Mouse (Mus musculus) CH12.LX (cell line): Measurements from ENCODE around the gene Prg2. TPM values are rescaled to one million over a fixed set of nuclear protein-coding genes. Genes with fewer than 3 reads are reported as not detected.

Source experiments
- DNase-seq: peaks from one replicate; pipeline ENCODE4 v3.0.0-alpha.2; 2013; ENCODE audit errors: extremely low read depth
- H3K27ac ChIP-seq: 2 replicates; pipeline ENCODE4 v1.5.1; 2012; ENCODE audit warnings: low read depth, mild to moderate bottlenecking, control low read depth, moderate library complexity; ENCODE audit not compliant: insufficient read depth
- H3K27me3 ChIP-seq: replicated peaks from 2 replicates; pipeline ENCODE3; 2012; ENCODE audit warnings: inconsistent platforms
- H3K36me3 ChIP-seq, 2 experiments: replicated peaks in 1 of 2; 2 replicates each; pipeline versions ENCODE3 to v1.6.1; 2012; ENCODE audit warnings: inconsistent platforms in 1 of 2, low read length in 1 of 2, mild to moderate bottlenecking in 1 of 2, mixed read lengths in 1 of 2, moderate library complexity in 1 of 2; ENCODE audit not compliant: control insufficient read depth in 1 of 2, insufficient read depth in 1 of 2
- H3K4me1 ChIP-seq, 2 experiments: 2 replicates each; pipeline ENCODE4 v1.6.1; 2012; ENCODE audit warnings: inconsistent platforms in 1 of 2, moderate library complexity in 1 of 2; ENCODE audit not compliant: insufficient read depth in 2 of 2, control insufficient read depth in 1 of 2
- H3K4me2 ChIP-seq: 2 replicates; pipeline ENCODE4 v1.6.1; 2012; ENCODE audit warnings: low read depth, mild to moderate bottlenecking, control low read depth; ENCODE audit not compliant: poor library complexity, insufficient read depth, severe bottlenecking
- H3K4me3 ChIP-seq, 3 experiments: fragments of 150-350 bp in 1 of 3; sonication (generic) in 1 of 3; replicated peaks in 1 of 3; 2 replicates each; pipeline versions ENCODE3 to v1.5.1; 2011 to 2012; ENCODE audit warnings: low read depth in 2 of 3, low read length in 2 of 3, mild to moderate bottlenecking in 2 of 3, moderate library complexity in 2 of 3, control low read depth in 1 of 3, improper control_type of control experiment in 1 of 3, inconsistent platforms in 1 of 3, mixed read lengths in 1 of 3; ENCODE audit not compliant: poor library complexity in 1 of 3
- H3K79me2 ChIP-seq: replicated peaks from 2 replicates; pipeline ENCODE4 v1.6.1; 2012; ENCODE audit warnings: mild to moderate bottlenecking, moderate library complexity; ENCODE audit not compliant: control insufficient read depth, poor library complexity, insufficient read depth, severe bottlenecking; ENCODE audit errors: extremely low read depth
- H3K9ac ChIP-seq: 2 replicates; pipeline ENCODE4 v1.6.1; 2012; ENCODE audit warnings: low read depth, mild to moderate bottlenecking, control low read depth, moderate library complexity; ENCODE audit not compliant: insufficient read depth
- H3K9me3 ChIP-seq: replicated peaks from 2 replicates; pipeline ENCODE3; 2012; ENCODE audit warnings: low read length, inconsistent platforms, mixed read lengths
- CHD2 ChIP-seq: IDR thresholded peaks from 2 replicates; pipeline ENCODE4 v1.6.1; 2011; ENCODE audit warnings: low read length, improper control_type of control experiment
- E2F4 ChIP-seq: IDR thresholded peaks from 2 replicates; pipeline ENCODE4 v1.6.1; 2011; ENCODE audit warnings: low read depth, low read length, improper control_type of control experiment; ENCODE audit not compliant: insufficient replicate concordance
- ELF1 ChIP-seq: IDR thresholded peaks from 2 replicates; pipeline ENCODE4 v1.6.1; 2014; ENCODE audit warnings: low read depth, mild to moderate bottlenecking, inconsistent platforms, low read length, improper control_type of control experiment
- EP300 ChIP-seq: IDR thresholded peaks from 2 replicates; pipeline ENCODE4 v1.6.1; 2011; ENCODE audit warnings: low read length, improper control_type of control experiment
- HCFC1 ChIP-seq: IDR thresholded peaks from 2 replicates; pipeline ENCODE4 v1.6.1; 2012; ENCODE audit warnings: low read depth, mild to moderate bottlenecking, inconsistent platforms, low read length, improper control_type of control experiment
- IRF4 ChIP-seq: IDR thresholded peaks from 2 replicates; pipeline ENCODE4 v1.6.1; 2014; ENCODE audit warnings: low read depth, mild to moderate bottlenecking, inconsistent platforms, low read length, improper control_type of control experiment
- MAX ChIP-seq: IDR thresholded peaks from 2 replicates; pipeline ENCODE4 v1.6.1; 2011; ENCODE audit warnings: low read length, improper control_type of control experiment
- MAZ ChIP-seq: IDR thresholded peaks from 2 replicates; pipeline ENCODE4 v1.6.1; 2012; ENCODE audit warnings: low read depth, mild to moderate bottlenecking, inconsistent platforms, low read length, improper control_type of control experiment, moderate library complexity
- MYC ChIP-seq: IDR thresholded peaks from 2 replicates; pipeline ENCODE4 v1.6.1; 2011; ENCODE audit warnings: low read depth, mild to moderate bottlenecking, improper control_type of control experiment, low read length
- NELFE ChIP-seq: IDR thresholded peaks from 2 replicates; pipeline ENCODE4 v1.6.1; 2011; ENCODE audit warnings: low read depth, low read length, improper control_type of control experiment
- RAD21 ChIP-seq: IDR thresholded peaks from 2 replicates; pipeline ENCODE4 v1.6.1; 2011; ENCODE audit warnings: low read depth, mild to moderate bottlenecking, low read length, improper control_type of control experiment, moderate library complexity
- RCOR1 ChIP-seq: conservative IDR thresholded peaks from 2 replicates; pipeline ENCODE4 v1.6.1; 2012; ENCODE audit warnings: low read depth, mild to moderate bottlenecking, inconsistent platforms, low read length, improper control_type of control experiment
- SIN3A ChIP-seq: IDR thresholded peaks from 2 replicates; pipeline ENCODE4 v1.6.1; 2012; ENCODE audit warnings: low read length, improper control_type of control experiment, inconsistent platforms
- TBP ChIP-seq: conservative IDR thresholded peaks from 2 replicates; pipeline ENCODE4 v1.6.1; 2011; ENCODE audit warnings: low read depth, low read length, improper control_type of control experiment
- USF1 ChIP-seq: IDR thresholded peaks from 2 replicates; pipeline ENCODE4 v1.6.1; 2014; ENCODE audit warnings: low read depth, mild to moderate bottlenecking, inconsistent platforms, low read length, improper control_type of control experiment
- ZMIZ1 ChIP-seq: IDR thresholded peaks from 2 replicates; pipeline ENCODE4 v1.6.1; 2012; ENCODE audit warnings: low read depth, mild to moderate bottlenecking, inconsistent platforms, low read length, improper control_type of control experiment
- ZNF384 ChIP-seq: IDR thresholded peaks from 2 replicates; pipeline ENCODE4 v1.6.1; 2012; ENCODE audit warnings: low read depth, low read length, improper control_type of control experiment, inconsistent platforms
- dilution Hi-C: fragments of 300-500 bp; cut with MboI; formaldehyde crosslinking; loops from 2 replicates; pipeline ENCODE4 v1.14.3; 2020; ENCODE audit warnings: low sequenced_read_pairs; ENCODE audit not compliant: extremely low pct_unique_long_range_greater_than_20kb, extremely low pct_ligation_motif_present
- in situ Hi-C: fragments of 300-500 bp; cut with MboI; formaldehyde crosslinking; loops from 3 replicates; pipeline ENCODE4 v1.14.3; 2019; ENCODE audit warnings: low sequenced_read_pairs, low pct_ligation_motif_present, low pct_unique_long_range_greater_than_20kb, mixed read lengths
- polyA plus RNA-seq: library from polyadenylated mRNA; unstranded; fragments of >175 nt; gene quantifications from 2 replicates; pipeline ENCODE4 v1.2.1, GENCODE M21; 2012; ENCODE audit warnings: low read depth; ENCODE audit not compliant: insufficient read length
- total RNA-seq, 2 experiments: library from RNA; depleted of rRNA; stranded (reverse); fragments of 300-350 nt in 1 of 2; fragments of >200 nt in 1 of 2; gene quantifications; 2 replicates each; pipeline ENCODE4 v1.2.3; 2012 to 2014

The Prg2 gene
- total and polyA plus RNA-seq, 3 experiments, result 0.60 to 0.93 (median 0.81) TPM

DNA sequence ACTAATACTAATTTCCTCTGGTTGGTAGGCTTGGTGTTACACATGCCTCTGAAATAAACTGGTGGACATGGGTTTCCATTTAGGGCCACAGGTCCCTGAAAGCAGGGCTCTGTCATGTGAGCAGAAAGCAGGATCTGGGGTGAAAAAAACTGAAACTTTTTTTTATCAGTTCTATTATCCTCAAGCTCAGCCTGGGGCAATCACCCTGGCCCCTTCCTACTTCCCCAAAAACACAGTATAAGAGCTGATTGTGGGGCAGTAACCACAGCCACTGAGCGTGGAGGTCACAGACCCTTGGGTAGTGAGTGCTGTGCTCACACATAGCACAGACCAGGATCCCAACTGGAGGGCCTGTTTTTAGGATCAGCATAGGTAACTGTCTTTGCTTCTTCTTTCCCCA, 7.7 kb downstream of the Prg2 start, which contains the start of gene Prg3:
Prg3 (plus strand) TSS at position 286 of the 400 bp plus-strand sequence.
- Histone ChIP-seq H3K4me2 (no peak within 1 kb of the TSS), H3K79me2 (no peaks in the 10 kb centered on the region), H3K27me3 (peaks cover 5% of the 10 kb centered on the region), H3K4me3 (no peak within 1 kb of the TSS), H3K9me3 (no peaks in the 10 kb centered on the region), H3K9ac (no peak within 1 kb of the TSS), H3K4me1 (peaks cover 3 to 11% of the 10 kb centered on the region in 2 experiments; a peak in 3 of 4 replicates), H3K36me3 (no peaks in the 10 kb centered on the region), H3K27ac (no peak within 1 kb of the TSS)
- in situ Hi-C loops, result no loop called here
- dilution Hi-C loops, result no loop called here
- TF ChIP-seq ZNF384, result peak; percentile 15; the same call in 1 of the 2 replicates
- TF ChIP-seq ELF1, result no peak
- peak; percentile 34 for DNase-seq

DNA sequence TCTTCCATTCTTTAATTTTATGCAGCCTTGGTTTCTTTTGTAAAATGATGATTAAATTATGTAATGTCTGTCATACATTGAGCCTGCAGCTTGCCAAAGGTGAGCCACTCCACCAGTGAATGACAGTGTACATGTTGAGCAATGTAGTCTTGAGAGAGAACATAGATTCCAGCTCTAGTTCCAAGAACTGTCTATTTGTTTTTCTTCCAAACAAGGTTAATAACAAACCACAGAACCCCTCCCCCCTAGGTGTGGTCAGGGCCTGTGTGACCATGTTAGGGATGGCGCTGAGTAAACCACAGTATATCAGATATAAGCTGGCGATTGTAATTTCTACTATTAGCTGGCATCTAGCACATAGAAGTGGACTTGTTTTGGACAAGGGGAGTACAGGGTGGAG, 16.1 kb downstream of the Prg2 start:
- no peaks in the 10 kb centered on the region for H3K9me3 ChIP-seq
- H3K79me2 ChIP-seq, result no peaks in the 10 kb centered on the region
- H3K9ac ChIP-seq, result no peak overlapping the region
- H3K4me2 ChIP-seq, result no peak overlapping the region
- in situ Hi-C loops (no loop called here), dilution Hi-C loops (no loop called here)
- no peak for TF ChIP-seq SIN3A
- no peak for TF ChIP-seq USF1
- no peak for TF ChIP-seq CHD2
- no peak for TF ChIP-seq RCOR1
- no peak for TF ChIP-seq HCFC1
- no peak for TF ChIP-seq IRF4
- no peak for TF ChIP-seq TBP
- no peak for TF ChIP-seq E2F4
- no peak for TF ChIP-seq RAD21
- TF ChIP-seq ZMIZ1, result no peak
- TF ChIP-seq ELF1, result no peak
- no peak for TF ChIP-seq NELFE
- no peak for DNase-seq
- no peaks in the 10 kb centered on the region for H3K27me3 ChIP-seq
- H3K4me3 ChIP-seq, result no peak overlapping the region
- peaks cover 0 to 5% of the 10 kb centered on the region in 2 experiments for H3K36me3 ChIP-seq
- H3K27ac ChIP-seq, result no peak overlapping the region
- H3K4me1 ChIP-seq, result peaks cover 0 to 19% of the 10 kb centered on the region in 2 experiments; a peak in 1 of 4 replicates

DNA sequence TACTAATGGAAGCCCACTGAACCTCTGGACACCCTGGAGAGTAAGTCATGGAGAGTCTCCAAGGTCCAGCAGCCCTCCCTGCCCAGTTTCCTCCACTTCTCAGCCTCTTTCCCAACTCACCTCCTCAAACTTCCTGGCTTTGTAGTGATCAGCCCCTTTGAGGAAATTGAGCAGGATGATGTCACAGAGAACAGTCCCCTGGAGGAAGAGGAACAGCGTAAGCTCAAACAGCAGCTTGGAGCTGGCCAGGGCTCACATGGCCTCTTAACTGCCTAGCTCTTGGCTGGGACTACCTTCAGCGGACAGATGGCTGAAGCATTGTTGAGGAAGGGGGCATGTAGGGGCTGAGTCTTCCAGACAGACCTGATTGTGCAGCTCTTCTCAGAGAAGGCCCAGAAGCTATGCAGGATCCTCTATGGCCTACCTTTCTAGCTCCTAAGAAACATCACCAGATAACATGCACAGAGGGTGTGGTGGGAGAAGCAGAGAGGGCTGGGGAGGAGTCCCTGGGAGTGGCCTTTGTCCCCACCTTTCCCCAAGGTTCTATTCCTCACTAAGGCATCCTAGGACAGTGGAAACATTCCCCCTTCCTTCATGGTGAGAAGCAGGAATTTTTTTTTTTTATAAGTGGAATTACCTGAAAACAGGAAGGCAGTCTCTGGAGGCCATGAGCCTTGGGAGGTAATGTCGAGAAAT, 19.4 kb downstream of the Prg2 start:
- no peaks in the 10 kb centered on the region for H3K9me3 ChIP-seq
- no peaks in the 10 kb centered on the region for H3K79me2 ChIP-seq
- in situ Hi-C loops, result loop anchor here (5.0 kb wide), 1 partner anchor 37 kb away; no protein-coding TSS in a partner anchor
- DNase-seq, result no peak
- H3K27ac ChIP-seq, result no peak overlapping the region
- no peaks in the 10 kb centered on the region for H3K27me3 ChIP-seq
- no peak overlapping the region for H3K4me2 ChIP-seq
- no peak for TF ChIP-seq MAX
- no peak for TF ChIP-seq SIN3A
- TF ChIP-seq MAZ, result no peak
- no peak for TF ChIP-seq IRF4
- no peak for TF ChIP-seq E2F4
- TF ChIP-seq MYC, result no peak
- TF ChIP-seq ZMIZ1, result no peak
- no peak for TF ChIP-seq NELFE
- TF ChIP-seq EP300, result no peak
- peaks cover 0 to 29% of the 10 kb centered on the region in 2 experiments; a peak in 2 of 4 replicates for H3K4me1 ChIP-seq
- H3K36me3 ChIP-seq, result peaks cover 0 to 8% of the 10 kb centered on the region in 2 experiments
- H3K4me3 ChIP-seq, result no peak overlapping the region
- dilution Hi-C loops, result no loop called here
- H3K9ac ChIP-seq, result no peak overlapping the region
